In the genomic region with DNA sequence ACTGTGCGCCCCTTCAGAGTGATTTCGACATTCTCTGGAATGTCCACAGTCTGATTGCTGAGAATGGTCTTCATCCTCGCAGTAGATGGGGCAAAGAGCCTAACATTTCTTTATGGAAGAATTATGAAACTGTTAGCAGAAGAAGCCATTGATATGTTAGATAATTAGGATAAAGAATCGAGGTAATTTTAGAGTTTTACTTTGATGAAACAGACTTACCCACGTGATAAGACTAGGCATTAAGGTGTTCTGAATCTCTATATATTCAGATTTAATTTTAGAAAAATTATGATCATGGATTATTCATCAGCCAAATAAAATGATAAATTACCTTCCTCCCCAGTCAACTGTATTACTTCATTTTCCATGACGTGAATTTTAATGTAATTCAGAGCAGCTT, we compare ENCODE assay signal across 8 mouse cellular contexts. TPM values are rescaled to one million over a fixed set of nuclear protein-coding genes. Genes with fewer than 3 reads are reported as not detected.
DNase-seq lines count a peak whose midpoint lies in the region; ATAC-seq and TF ChIP-seq lines count a peak whose summit lies in the region.

A gene (minus strand): TSS at position 101 of the 400 bp plus-strand sequence.

- H3K27ac ChIP-seq in embryonic fibroblast, embryonic 13.5 days (ENCODE audit: insufficient read depth, low read length), result no peak within 1 kb of the TSS
- no peak within 1 kb of the TSS for H3K27ac ChIP-seq in limb, embryonic 10.5 days
- no peak within 1 kb of the TSS for H3K27ac ChIP-seq in stomach, embryonic 14.5 days (ENCODE audit: low read length)

- H3K9me3 ChIP-seq in limb, embryonic 10.5 days (replicated peaks), result no peaks in the 10 kb centered on the region
- no peaks in the 10 kb centered on the region for H3K9me3 ChIP-seq in stomach, embryonic 14.5 days (ENCODE audit: control insufficient read depth, low read depth, low read length)

- H3K4me1 ChIP-seq in embryonic fibroblast, embryonic 13.5 days (ENCODE audit: control insufficient read depth, insufficient read depth, low read length), result peaks cover 3% of the 10 kb centered on the region
- H3K4me1 ChIP-seq in limb, embryonic 10.5 days, result no peaks in the 10 kb centered on the region
- H3K4me1 ChIP-seq in stomach, embryonic 14.5 days (ENCODE audit: control insufficient read depth, insufficient read depth, low read length), result no peaks in the 10 kb centered on the region

- intact Hi-C loops in heart, postnatal 10 days (cut with DNase I), result loop anchor here (5.0 kb wide), 1 partner anchor 74 kb away; no protein-coding TSS in a partner anchor

- DNase-seq in left cerebral cortex, adult 18-20 months (ENCODE audit: low spot score in 2 of 2), result no peak
- DNase-seq in left cerebral cortex, adult 11 months (ENCODE audit: low spot score), result no peak
- no peak for DNase-seq in heart, postnatal 10 days
- DNase-seq in limb, embryonic 10.5 days (ENCODE audit: low spot score), result no peak
- no peak for DNase-seq in cerebellum, adult 8-10 months
- no peak for DNase-seq in cerebellum, adult 9-10 months

- no peak for ATAC-seq in stomach, embryonic 14.5 days (ENCODE audit: insufficient number of reproducible peaks, insufficient read depth, low FRiP score, low read depth)

- 84% methylated on average over 6 of the region's 6 CpGs for WGBS in limb, embryonic 10.5 days
- 81% methylated on average over 5 of the region's 6 CpGs for WGBS in stomach, embryonic 14.5 days

- H3K36me3 ChIP-seq in limb, embryonic 10.5 days, result no peaks in the 10 kb centered on the region
- H3K36me3 ChIP-seq in stomach, embryonic 14.5 days (ENCODE audit: control insufficient read depth, insufficient read depth, low read length), result no peaks in the 10 kb centered on the region

- no peak for TF ChIP-seq CTCF in embryonic fibroblast, embryonic 13.5 days (IDR thresholded peaks at IDR 0.05; ENCODE audit: borderline replicate concordance, insufficient read depth, low read length)

- no peak within 1 kb of the TSS for H3K4me2 ChIP-seq in stomach, embryonic 14.5 days (replicated peaks; ENCODE audit: low read depth, low read length)

- H3K4me3 ChIP-seq in embryonic fibroblast, embryonic 13.5 days (ENCODE audit: insufficient read depth, low read length), result no peak within 1 kb of the TSS
- no peak within 1 kb of the TSS for H3K4me3 ChIP-seq in limb, embryonic 10.5 days
- no peak within 1 kb of the TSS for H3K4me3 ChIP-seq in stomach, embryonic 14.5 days (ENCODE audit: low read depth, low read length)

- no peaks in the 10 kb centered on the region for H3K27me3 ChIP-seq in limb, embryonic 10.5 days (ENCODE audit: low read depth, poor library complexity, severe bottlenecking)
- no peaks in the 10 kb centered on the region for H3K27me3 ChIP-seq in stomach, embryonic 14.5 days (ENCODE audit: control insufficient read depth, insufficient read depth, low read length)

- no peak for TF ChIP-seq POLR2A in embryonic fibroblast, embryonic 13.5 days (IDR thresholded peaks at IDR 0.05; ENCODE audit: low read depth, low read length)

- H3K9ac ChIP-seq in stomach, embryonic 14.5 days (replicated peaks; ENCODE audit: low read depth, low read length), result no peak within 1 kb of the TSS

RNA-seq across cellular contexts. Expression of the gene that starts here (rescaled TPM):
- total RNA-seq in left cerebral cortex, adult 18-20 months (2021), result 10 to 100 TPM; 34.2 to 43.4 TPM
- polyA plus RNA-seq in embryonic fibroblast, embryonic 13.5 days (2011; ENCODE audit: insufficient read length, low read depth, missing spikeins), result 446 and 530 TPM in 2 replicates
- 10 to 100 TPM; 37.2 to 45.4 TPM for total RNA-seq in heart, postnatal 10 days (2021)
- 59.1 and 67.7 TPM in 2 replicates for polyA plus RNA-seq in limb, embryonic 10.5 days (2016; fragmentation: Nextera tagmentation; extraction: Ambion mirVana)
- polyA plus RNA-seq in stomach, embryonic 14.5 days (2014; fragmentation: Nextera tagmentation; extraction: Ambion mirVana), result 171 and 174 TPM in 2 replicates
